ENCODE assay signal across 24 mouse cellular contexts in genomic region chr2:132129980-132130379, GRCm38 (mm10).
"Had no signal": no experiment of that assay in that cellular context is flagged by ENCODE, and none has a peak within 500 bp of the region (broad histone marks: within the 10 kb centered on the region; RNA-seq: fewer than 3 reads in every experiment).

No protein-coding gene starts in this region.

- H3K27me3 ChIP-seq: heart, embryonic 12.5 days; hindbrain, embryonic 12.5 days; intestine, embryonic 15.5 days; limb, embryonic 12.5 days; liver, embryonic 12.5 days had no signal

- H3K4me3 ChIP-seq: heart, embryonic 10.5 days; heart, embryonic 12.5 days; hindbrain, embryonic 10.5 days; hindbrain, embryonic 12.5 days; intestine, embryonic 15.5 days; layer of hippocampus, adult 2 months; left cerebral cortex, adult 2 months; limb, embryonic 10.5 days; limb, embryonic 12.5 days; liver, embryonic 12.5 days had no signal

- H3K9ac ChIP-seq: heart, embryonic 12.5 days; hindbrain, embryonic 12.5 days; hindbrain, embryonic 14.5 days; intestine, embryonic 15.5 days; limb, embryonic 12.5 days; liver, embryonic 12.5 days had no signal

- H3K9me3 ChIP-seq: heart, embryonic 10.5 days; heart, embryonic 12.5 days; hindbrain, embryonic 10.5 days; hindbrain, embryonic 12.5 days; intestine, embryonic 15.5 days; limb, embryonic 10.5 days; limb, embryonic 12.5 days; liver, embryonic 12.5 days had no signal

- DNase-seq: gastrocnemius, postnatal 25 days; heart, adult 18-20 months; heart, postnatal 10 days; heart, postnatal 4 days; kidney, adult 18-20 months; kidney, adult 8-10 months; kidney, postnatal 10 days; kidney, postnatal 25 days; kidney, postnatal 4 days; liver had no signal

- ATAC-seq: hindbrain, embryonic 16.5 days; inflammation-experienced regulatory T-cells, adult 6 months; intestine, embryonic 15.5 days; intestine, postnatal 0 days; liver, embryonic 12.5 days had no signal

- H3K36me3 ChIP-seq: heart, embryonic 10.5 days; heart, embryonic 12.5 days; hindbrain, embryonic 10.5 days; hindbrain, embryonic 12.5 days; intestine, embryonic 15.5 days; limb, embryonic 10.5 days; limb, embryonic 12.5 days; liver, embryonic 12.5 days had no signal

- H3K27ac ChIP-seq: heart, embryonic 10.5 days; hindbrain, embryonic 10.5 days; hindbrain, embryonic 12.5 days; hindbrain, embryonic 14.5 days; intestine, embryonic 15.5 days; layer of hippocampus, adult 2 months; left cerebral cortex, adult 2 months; limb, embryonic 10.5 days; limb, embryonic 12.5 days; liver, embryonic 12.5 days had no signal

- H3K4me2 ChIP-seq: heart, embryonic 12.5 days; hindbrain, embryonic 12.5 days; hindbrain, embryonic 14.5 days; intestine, embryonic 15.5 days; limb, embryonic 12.5 days had no signal
